Mouse (Mus musculus) midbrain, embryonic 16.5 days (tissue): ENCODE data around the gene Adamts9. TPM values are rescaled to one million over a fixed set of nuclear protein-coding genes. Genes with fewer than 3 reads are reported as not detected.

Source experiments
- ATAC-seq: fragments of 200-750 bp; cut with Nextera tagmentation; 2 replicates; pipeline ENCODE4 v1.8.0; 2017; ENCODE audit warnings: moderate TSS enrichment
- H3K27ac ChIP-seq: fragments of 300-500 bp; sonication (generic); 2 replicates; pipeline ENCODE4 v1.5.1; 2014; ENCODE audit warnings: mild to moderate bottlenecking, low read length, mixed read lengths
- H3K27me3 ChIP-seq: fragments of 300-500 bp; sonication (generic); 2 replicates; pipeline ENCODE4 v1.6.1; 2014; ENCODE audit warnings: low read depth, low read length, mixed read lengths; ENCODE audit not compliant: control insufficient read depth, insufficient read depth
- H3K36me3 ChIP-seq: fragments of 300-500 bp; sonication (generic); 2 replicates; pipeline ENCODE4 v1.6.1; 2014; ENCODE audit warnings: mild to moderate bottlenecking, low read length, moderate library complexity, mixed read lengths; ENCODE audit not compliant: control insufficient read depth, insufficient read depth
- H3K4me1 ChIP-seq: fragments of 300-500 bp; sonication (generic); 2 replicates; pipeline ENCODE4 v1.6.1; 2014; ENCODE audit warnings: mild to moderate bottlenecking, low read length, mixed read lengths; ENCODE audit not compliant: control insufficient read depth, insufficient read depth
- H3K4me2 ChIP-seq: fragments of 300-500 bp; sonication (generic); 2 replicates; pipeline ENCODE4 v1.6.1; 2014; ENCODE audit warnings: mild to moderate bottlenecking, low read length, mixed read lengths
- H3K4me3 ChIP-seq: fragments of 300-500 bp; sonication (generic); 2 replicates; pipeline ENCODE4 v1.5.1; 2014; ENCODE audit warnings: low read depth, mild to moderate bottlenecking, low read length, moderate library complexity, mixed read lengths
- H3K9ac ChIP-seq: fragments of 300-500 bp; sonication (generic); 2 replicates; pipeline ENCODE4 v1.6.1; 2014; ENCODE audit warnings: low read depth, low read length, mixed read lengths
- H3K9me3 ChIP-seq: fragments of 300-500 bp; sonication (generic); replicated peaks from 2 replicates; pipeline ENCODE4 v1.6.1; 2014; ENCODE audit warnings: mild to moderate bottlenecking, low read length, mixed read lengths; ENCODE audit not compliant: control insufficient read depth, poor library complexity, severe bottlenecking
- WGBS: fragments of 180-500 bp; shearing (Covaris S2); extraction: QIAGEN DNeasy Blood & Tissue Kit; methylation state at CpG from one replicate; pipeline ENCODE4 v1.1.7; 2014; 5-methylcytosine and 5-hydroxymethylcytosine counted together
- polyA plus RNA-seq: library from polyadenylated mRNA; unstranded; fragments of >200 nt; fragmentation: Nextera tagmentation; extraction: Ambion mirVana; gene quantifications from 2 replicates; pipeline ENCODE4 v1.2.1, GENCODE M21; 2015

Gene Adamts9
- polyA plus RNA-seq, 1 experiment from 2014 or later, result 1.3 TPM

DNA sequence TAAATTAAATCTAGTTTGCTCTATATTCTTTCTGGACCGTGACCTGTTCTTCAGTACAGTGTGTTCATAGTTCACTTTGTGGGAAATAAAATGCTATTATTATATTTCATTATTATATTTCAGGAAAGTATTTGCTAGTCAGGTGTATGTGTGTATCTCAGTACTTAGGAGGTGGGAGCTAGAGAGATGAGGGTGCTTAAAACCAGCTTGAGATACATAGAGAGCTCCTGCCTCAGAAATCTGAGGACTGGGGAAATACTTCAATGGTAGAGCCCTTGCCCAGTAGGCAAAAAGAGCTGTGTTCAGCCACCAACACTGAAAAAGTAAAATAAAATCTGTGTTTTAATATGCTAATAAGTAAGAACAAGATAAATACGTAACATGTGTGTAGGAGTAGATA, 68.0 kb downstream of the Adamts9 start:
- no peak overlapping the region for H3K27ac ChIP-seq
- no peaks in the 10 kb centered on the region for H3K9me3 ChIP-seq
- H3K4me2 ChIP-seq, result no peak overlapping the region
- no peak overlapping the region for H3K9ac ChIP-seq
- H3K4me3 ChIP-seq, result no peak overlapping the region
- H3K36me3 ChIP-seq, result no peaks in the 10 kb centered on the region
- 94% methylated on average over 2 of the region's 2 CpGs for WGBS
- H3K27me3 ChIP-seq, result no peaks in the 10 kb centered on the region
- ATAC-seq, result no peak
- no peaks in the 10 kb centered on the region for H3K4me1 ChIP-seq

GRCm38 (mm10) chr6:92874854-92875253, 68.4 kb downstream of the Adamts9 start:
- no peak overlapping the region for H3K27ac ChIP-seq
- no peaks in the 10 kb centered on the region for H3K27me3 ChIP-seq
- 83% methylated on average over 5 of the region's 5 CpGs for WGBS
- H3K4me1 ChIP-seq, result no peaks in the 10 kb centered on the region
- H3K4me3 ChIP-seq, result no peak overlapping the region
- ATAC-seq, result no peak
- no peaks in the 10 kb centered on the region for H3K9me3 ChIP-seq
- H3K36me3 ChIP-seq, result no peaks in the 10 kb centered on the region
- H3K9ac ChIP-seq, result no peak overlapping the region
- H3K4me2 ChIP-seq, result no peak overlapping the region

DNA sequence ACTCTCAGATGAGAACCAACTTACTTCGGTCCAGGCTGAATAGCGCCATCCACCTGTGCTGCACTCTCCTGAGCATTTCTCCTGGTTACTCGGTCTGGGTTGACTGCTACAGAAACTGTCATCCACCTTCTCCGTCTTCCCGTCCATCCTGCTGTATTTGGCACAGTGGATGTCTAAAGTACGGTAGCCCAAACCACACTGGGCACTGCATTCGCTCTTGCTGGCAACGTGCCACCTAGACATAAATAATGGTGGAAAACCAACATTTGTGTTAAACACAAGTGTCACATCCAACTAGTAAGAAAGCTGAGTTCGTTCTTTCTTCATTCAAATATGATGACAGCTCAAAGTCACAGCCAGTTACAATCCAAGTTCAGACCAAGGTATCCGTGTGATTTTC, 70.5 kb downstream of the Adamts9 start:
- ATAC-seq, result no peak
- Histone ChIP-seq H3K27ac (no peak overlapping the region), H3K36me3 (no peaks in the 10 kb centered on the region), H3K9me3 (no peaks in the 10 kb centered on the region), H3K4me2 (no peak overlapping the region), H3K4me1 (no peaks in the 10 kb centered on the region), H3K27me3 (no peaks in the 10 kb centered on the region), H3K4me3 (no peak overlapping the region), H3K9ac (no peak overlapping the region)
- 89% methylated on average over 10 of the region's 10 CpGs for WGBS

DNA sequence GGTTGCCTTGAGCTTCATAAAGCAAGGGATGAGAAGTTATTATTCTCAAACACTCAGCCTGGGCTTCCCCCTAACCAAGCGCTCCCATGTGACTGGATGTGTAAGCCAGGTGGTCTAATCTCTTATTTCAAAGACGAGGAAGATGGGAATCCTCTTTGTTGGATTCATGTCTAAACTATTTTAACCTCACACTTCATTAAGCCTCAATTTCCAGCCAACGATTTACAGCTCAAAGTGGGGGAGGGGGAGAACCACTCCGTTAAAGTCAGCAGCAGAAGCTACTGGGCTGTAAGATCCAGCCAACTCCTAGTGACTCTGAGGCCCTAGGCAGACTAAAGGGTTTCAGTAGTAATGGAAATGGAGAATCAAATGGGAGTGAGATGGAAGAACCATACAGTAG, 71.5 kb downstream of the Adamts9 start:
- no peaks in the 10 kb centered on the region for H3K36me3 ChIP-seq
- no peaks in the 10 kb centered on the region for H3K4me1 ChIP-seq
- no peak overlapping the region for H3K4me2 ChIP-seq
- H3K4me3 ChIP-seq, result no peak overlapping the region
- 55% methylated on average over 4 of the region's 4 CpGs for WGBS
- no peaks in the 10 kb centered on the region for H3K9me3 ChIP-seq
- H3K27ac ChIP-seq, result no peak overlapping the region
- H3K27me3 ChIP-seq, result no peaks in the 10 kb centered on the region
- no peak for ATAC-seq
- H3K9ac ChIP-seq, result no peak overlapping the region

GRCm38 (mm10) chr6:92869582-92870219, 73.6 kb downstream of the Adamts9 start:
- no peak overlapping the region for H3K4me2 ChIP-seq
- no peak overlapping the region for H3K4me3 ChIP-seq
- no peak overlapping the region for H3K9ac ChIP-seq
- no peaks in the 10 kb centered on the region for H3K27me3 ChIP-seq
- no peaks in the 10 kb centered on the region for H3K9me3 ChIP-seq
- ATAC-seq, result no peak
- H3K4me1 ChIP-seq, result no peaks in the 10 kb centered on the region
- H3K36me3 ChIP-seq, result no peaks in the 10 kb centered on the region
- WGBS, result 70% methylated on average over 16 of the region's 16 CpGs
- no peak overlapping the region for H3K27ac ChIP-seq

DNA sequence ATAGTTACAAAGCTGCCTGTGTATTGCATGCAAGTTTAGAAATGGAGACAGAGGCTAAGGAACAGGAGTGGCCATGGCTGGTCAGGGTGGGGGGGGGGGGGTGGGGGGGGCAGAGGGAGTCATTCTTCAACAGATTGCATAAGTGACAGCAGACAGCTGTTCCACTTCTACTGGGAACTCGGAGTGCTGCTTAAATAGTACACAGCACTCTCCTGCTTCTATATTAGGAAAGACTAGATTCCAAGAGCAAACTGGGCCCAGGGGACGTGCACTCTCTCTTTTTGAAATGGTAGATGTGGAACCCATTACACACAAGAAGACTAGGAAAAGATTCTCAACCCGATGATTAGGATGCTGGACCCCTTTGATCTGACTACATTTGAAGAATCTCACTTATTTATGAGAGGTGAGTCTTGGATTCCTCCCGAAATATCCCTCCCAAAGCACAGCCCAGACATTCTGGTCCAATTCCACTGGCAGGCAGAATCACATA, 74.2 kb downstream of the Adamts9 start, which contains the start of gene Gm15737:
Gene Gm15737 (plus strand): TSS at position 269 of the 493 bp plus-strand sequence.
- ATAC-seq, result no peak
- no peak within 1 kb of the TSS for H3K27ac ChIP-seq
- H3K9me3 ChIP-seq, result no peaks in the 10 kb centered on the region
- no peaks in the 10 kb centered on the region for H3K36me3 ChIP-seq
- H3K9ac ChIP-seq, result no peak within 1 kb of the TSS
- H3K4me2 ChIP-seq, result no peak within 1 kb of the TSS
- WGBS, result 77% methylated on average over 4 of the region's 4 CpGs
- no peak within 1 kb of the TSS for H3K4me3 ChIP-seq
- H3K27me3 ChIP-seq, result no peaks in the 10 kb centered on the region
- H3K4me1 ChIP-seq, result no peaks in the 10 kb centered on the region

DNA sequence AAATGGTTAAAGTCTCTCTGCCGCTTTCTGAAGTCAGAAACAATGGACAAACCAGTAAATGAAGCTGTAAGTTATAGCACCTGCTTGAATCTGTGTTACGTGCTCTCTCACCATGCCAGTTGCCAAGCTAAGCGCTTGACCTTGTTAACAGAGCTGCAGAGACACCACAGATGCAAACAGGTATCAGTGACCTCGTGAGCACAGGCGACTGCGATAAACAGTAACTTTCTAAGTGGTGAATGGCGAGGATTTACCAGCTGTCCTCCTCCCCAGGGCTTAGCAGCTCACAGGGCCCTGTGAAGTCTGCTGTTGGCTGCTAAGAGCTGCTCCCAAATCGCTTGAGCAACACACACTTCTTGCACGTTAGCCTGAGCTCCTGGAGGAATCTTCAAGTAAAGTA, 80.7 kb downstream of the Adamts9 start:
- no peak overlapping the region for H3K27ac ChIP-seq
- H3K4me2 ChIP-seq, result no peak overlapping the region
- no peaks in the 10 kb centered on the region for H3K36me3 ChIP-seq
- no peaks in the 10 kb centered on the region for H3K27me3 ChIP-seq
- no peak for ATAC-seq
- H3K9me3 ChIP-seq, result no peaks in the 10 kb centered on the region
- no peaks in the 10 kb centered on the region for H3K4me1 ChIP-seq
- no peak overlapping the region for H3K4me3 ChIP-seq
- no peak overlapping the region for H3K9ac ChIP-seq
- WGBS, result 71% methylated on average over 9 of the region's 9 CpGs

- 72% methylated on average over 5 of the region's 5 CpGs for WGBS
These were observed 82.9 kb downstream of the Adamts9 start for GRCm38 (mm10) chr6:92860285-92860912.

DNA sequence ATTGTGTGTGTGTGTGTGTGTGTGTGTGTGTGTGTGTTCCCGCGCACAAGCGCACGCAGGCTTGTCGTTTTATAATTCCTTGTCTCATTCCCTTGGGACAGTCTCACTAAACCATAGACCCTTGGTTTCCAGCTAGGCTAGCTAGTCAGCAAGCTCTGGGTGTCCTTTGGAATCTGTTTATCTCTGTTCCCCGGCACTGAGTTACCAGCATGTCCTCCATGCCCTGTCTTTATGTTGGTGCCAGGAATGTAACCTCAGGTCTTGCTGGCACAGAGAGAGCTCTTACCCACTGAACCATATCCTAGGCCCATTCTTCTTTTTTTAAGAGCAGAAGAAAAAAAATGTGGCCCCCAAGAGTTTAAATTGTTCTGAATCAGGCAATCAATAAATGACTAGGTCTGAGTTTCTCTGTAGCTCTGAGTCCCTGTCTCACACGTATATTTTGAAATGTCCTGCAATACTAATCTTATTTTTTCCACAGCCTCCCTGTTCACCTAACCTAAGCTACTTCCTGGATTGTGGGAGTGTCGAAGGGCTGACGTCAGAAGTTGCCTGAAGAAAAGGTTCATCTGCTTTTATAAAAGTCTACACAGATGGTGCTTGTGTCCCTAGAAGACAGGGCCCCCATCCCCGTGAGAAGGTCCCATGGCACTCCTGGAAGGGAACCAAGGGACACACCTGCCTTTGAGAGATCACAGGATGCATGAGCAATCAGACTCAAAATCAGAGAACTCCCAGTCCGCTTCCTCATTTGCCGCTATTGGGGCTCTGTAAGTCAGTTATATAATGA, 84.4 kb downstream of the Adamts9 start:
- WGBS, result 79% methylated on average over 12 of the region's 12 CpGs
- Histone ChIP-seq H3K4me3 (no peak overlapping the region), H3K4me2 (no peak overlapping the region), H3K9me3 (no peaks in the 10 kb centered on the region), H3K4me1 (no peaks in the 10 kb centered on the region), H3K27me3 (no peaks in the 10 kb centered on the region), H3K27ac (no peak overlapping the region), H3K36me3 (no peaks in the 10 kb centered on the region), H3K9ac (no peak overlapping the region)
- ATAC-seq, result no peak

More at GRCm38 (mm10) chr6:92860285-92860912, 82.9 kb downstream of the Adamts9 start:
- Histone ChIP-seq H3K4me3 (no peak overlapping the region), H3K27me3 (no peaks in the 10 kb centered on the region), H3K4me2 (no peak overlapping the region), H3K4me1 (no peaks in the 10 kb centered on the region), H3K36me3 (no peaks in the 10 kb centered on the region), H3K9me3 (no peaks in the 10 kb centered on the region), H3K9ac (no peak overlapping the region), H3K27ac (no peak overlapping the region)
- ATAC-seq, result no peak
